Mouse (Mus musculus) megakaryocyte, embryonic 14.5 days (primary cell): ENCODE results near the gene B4galt3.

Experiments used
- FLI1 ChIP-seq: IDR thresholded peaks from 2 replicates; pipeline ENCODE4 v1.6.1; 2012; ENCODE audit warnings: low read length, inconsistent platforms, mixed read lengths
- GATA1 ChIP-seq: IDR thresholded peaks from 3 replicates; pipeline ENCODE4 v1.6.1; 2012; ENCODE audit warnings: mixed read lengths, low read length, inconsistent platforms, borderline replicate concordance

GRCm38 (mm10) chr1:171222238-171223155 lies 47.6 kb upstream of the B4galt3 start, which contains the start of gene Tomm40l:
- TF ChIP-seq GATA1 (no peak), FLI1 (no peak)
